Mouse (Mus musculus): ENCODE results near the gene Olfr356. TPM values are rescaled to one million over a fixed set of nuclear protein-coding genes. Genes with fewer than 3 reads are reported as not detected.

Olfr356 gene
- total RNA-seq (2021), result not detected
- long read RNA-seq, result 0 reads

- DNase-seq (ENCODE audit: low spot score in 2 of 2), result no peak
Measured at GRCm38 (mm10) chr2:36936821-36937220, at the start of gene Olfr356. Olfr356 (plus strand) TSS chr2:36937121.

- DNase-seq (ENCODE audit: low spot score in 2 of 2), result no peak
Measured at GRCm38 (mm10) chr2:36892836-36893235, 44.1 kb upstream of the Olfr356 start, which contains the start of gene Olfr353. Olfr353 (minus strand) TSS chr2:36892936.

DNA sequence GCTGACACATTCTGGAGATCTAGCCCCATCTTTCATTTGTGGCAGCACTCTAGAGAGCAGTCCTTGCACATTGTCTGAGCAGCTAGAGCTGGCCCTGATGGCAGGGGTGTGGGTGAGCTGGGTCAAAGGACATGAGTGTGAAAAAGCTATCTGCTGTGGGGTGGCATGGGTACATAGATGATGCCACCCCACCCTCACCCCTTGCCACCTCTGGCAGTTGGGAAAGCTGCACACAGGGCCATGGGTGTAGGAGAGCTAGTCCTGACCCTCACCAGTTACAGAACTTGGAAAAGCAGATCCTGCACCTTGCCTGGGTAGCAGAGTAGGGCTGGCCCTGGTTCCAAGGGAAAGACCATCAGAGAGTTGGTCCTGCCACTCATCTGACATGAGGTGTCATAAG, 39.8 kb upstream of the Olfr356 start:
- no peak for DNase-seq (ENCODE audit: low spot score in 2 of 2)

- DNase-seq (ENCODE audit: low spot score in 2 of 2), result no peak
Measured at GRCm38 (mm10) chr2:36905380-36905779, 31.5 kb upstream of the Olfr356 start, which contains the start of gene Olfr354. Olfr354 (plus strand) TSS chr2:36905680.

DNA sequence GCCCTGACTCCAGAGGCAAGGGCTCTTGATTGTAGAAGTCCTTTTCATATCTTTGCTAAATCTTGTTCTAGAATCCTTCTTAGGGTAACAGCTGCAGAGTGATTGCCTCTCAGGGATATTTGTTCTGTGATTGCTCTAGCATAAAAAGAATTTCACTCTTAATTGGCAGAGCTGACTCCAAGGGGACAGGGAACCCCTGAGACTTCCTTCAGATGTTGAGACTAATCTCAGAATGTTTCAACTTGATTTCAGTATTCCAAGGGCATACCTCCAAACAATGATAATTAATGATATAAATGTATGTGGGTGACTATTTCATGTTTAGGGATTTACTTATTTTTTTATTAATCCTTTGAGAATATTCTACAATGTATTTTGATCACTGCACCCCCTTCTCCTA, 8.1 kb upstream of the Olfr356 start, which contains the start of gene Olfr355:
Gene Olfr355 (minus strand): TSS at position 101 of the 400 bp plus-strand sequence.
- DNase-seq (ENCODE audit: low spot score in 2 of 2), result no peak

Other genes starting within 250 kb of the Olfr356 start
- gene Olfr347, start 205.2 kb upstream of the Olfr356 start, total RNA-seq (2021), result not detected
- gene Olfr348, start 152.8 kb upstream of the Olfr356 start, total RNA-seq (2021), result not detected
- gene Olfr50, start 146.6 kb upstream of the Olfr356 start, total RNA-seq (2021), result not detected
- not detected for gene Olfr3, start 120.1 kb upstream of the Olfr356 start, total RNA-seq (2021)
- not detected for gene Olfr350, start 90.8 kb upstream of the Olfr356 start, total RNA-seq (2021)
- gene Olfr351, start 74.5 kb upstream of the Olfr356 start, total RNA-seq (2021), result not detected
- gene Olfr352, start 68.7 kb upstream of the Olfr356 start, total RNA-seq (2021), result not detected
- not detected for gene Olfr353, start 44.2 kb upstream of the Olfr356 start, total RNA-seq (2021)
- not detected for gene Olfr354, start 31.4 kb upstream of the Olfr356 start, total RNA-seq (2021)
- not detected for gene Olfr355, start 8.2 kb upstream of the Olfr356 start, total RNA-seq (2021)
- not detected for gene Olfr357, start 56.7 kb downstream of the Olfr356 start, total RNA-seq (2021)
- gene Olfr358, start 72.2 kb downstream of the Olfr356 start, total RNA-seq (2021), result not detected
- gene Olfr360, start 128.6 kb downstream of the Olfr356 start, total RNA-seq (2021), result not detected
- not detected for gene Olfr361, start 152.2 kb downstream of the Olfr356 start, total RNA-seq (2021)
- gene Olfr362, start 180.8 kb downstream of the Olfr356 start, total RNA-seq (2021), result not detected
- gene Olfr364-ps1, start 202.2 kb downstream of the Olfr356 start, total RNA-seq (2021), result not detected